Mouse (Mus musculus): ENCODE results near the gene Auts2.

Auts2 gene

GRCm38 (mm10) chr5:131679523-131679922 lies 863.6 kb downstream of the Auts2 start:
- no peak for DNase-seq (ENCODE audit: low read depth, low spot score)

- DNase-seq (ENCODE audit: low read depth, low spot score), result no peak
These were observed 865.6 kb downstream of the Auts2 start for GRCm38 (mm10) chr5:131677518-131677917.

- peak; percentile 28 for DNase-seq (ENCODE audit: low read depth, low spot score)
These were observed 869.4 kb downstream of the Auts2 start for GRCm38 (mm10) chr5:131673696-131674095.

GRCm38 (mm10) chr5:131665068-131665467 lies 878.1 kb downstream of the Auts2 start:
- no peak for DNase-seq (ENCODE audit: low read depth, low spot score)

- DNase-seq (ENCODE audit: low read depth, low spot score), result no peak
These were observed 878.5 kb downstream of the Auts2 start for GRCm38 (mm10) chr5:131664657-131665056.

GRCm38 (mm10) chr5:131662657-131663056 lies 880.5 kb downstream of the Auts2 start:
- DNase-seq (ENCODE audit: low read depth, low spot score), result peak; percentile 30

- DNase-seq (ENCODE audit: low read depth, low spot score), result no peak
These were observed 884.2 kb downstream of the Auts2 start for GRCm38 (mm10) chr5:131658822-131659515.

GRCm38 (mm10) chr5:131654206-131654605 lies 888.9 kb downstream of the Auts2 start:
- DNase-seq (ENCODE audit: low read depth, low spot score), result no peak

- no peak for DNase-seq (ENCODE audit: low read depth, low spot score)
These were observed 892.7 kb downstream of the Auts2 start for GRCm38 (mm10) chr5:131650381-131650891.

- peak; percentile 63 for DNase-seq (ENCODE audit: low read depth, low spot score)
These were observed 895.4 kb downstream of the Auts2 start for GRCm38 (mm10) chr5:131647683-131648119.

- no peak for DNase-seq (ENCODE audit: low read depth, low spot score)
These were observed 896.0 kb downstream of the Auts2 start for GRCm38 (mm10) chr5:131647104-131647682.

GRCm38 (mm10) chr5:131646192-131646775 lies 896.9 kb downstream of the Auts2 start:
- DNase-seq (ENCODE audit: low read depth, low spot score), result no peak

- DNase-seq (ENCODE audit: low read depth, low spot score), result no peak
These were observed 897.6 kb downstream of the Auts2 start for GRCm38 (mm10) chr5:131645341-131646191.

GRCm38 (mm10) chr5:131644331-131644730 lies 898.8 kb downstream of the Auts2 start:
- DNase-seq (ENCODE audit: low read depth, low spot score), result no peak

- DNase-seq (ENCODE audit: low read depth, low spot score), result no peak
These were observed 899.7 kb downstream of the Auts2 start for GRCm38 (mm10) chr5:131643176-131644174.

- DNase-seq (ENCODE audit: low read depth, low spot score), result peak; percentile 23
These were observed 900.4 kb downstream of the Auts2 start for GRCm38 (mm10) chr5:131642752-131643151.

GRCm38 (mm10) chr5:131636431-131636830 lies 906.7 kb downstream of the Auts2 start:
- DNase-seq (ENCODE audit: low read depth, low spot score), result no peak

GRCm38 (mm10) chr5:131634731-131635130 lies 908.4 kb downstream of the Auts2 start:
- no peak for DNase-seq (ENCODE audit: low read depth, low spot score)

GRCm38 (mm10) chr5:131631998-131632379 lies 911.2 kb downstream of the Auts2 start:
- DNase-seq (ENCODE audit: low read depth, low spot score), result no peak

Data from skeletal muscle tissue, adult 2 months (tissue).